Mouse (Mus musculus) neural tube, embryonic 12.5 days (tissue): ENCODE measurements at regions not wholly inside any gene's neighbourhood (a gene's known extent, or its start where the extent isn't known, plus 50 kb on each side); places are given as distances from the start of the nearest gene placed in this dataset.

ENCODE experiments used
- ATAC-seq: fragments of 200-750 bp; cut with Nextera tagmentation; 2 replicates; pipeline ENCODE4 v1.8.0; 2017; ENCODE audit warnings: low read depth, mild to moderate bottlenecking, moderate TSS enrichment, moderate library complexity; ENCODE audit not compliant: low FRiP score
- H3K27ac ChIP-seq: fragments of 300-500 bp; sonication (generic); 2 replicates; pipeline ENCODE4 v1.5.1; 2016
- H3K27me3 ChIP-seq: fragments of 300-500 bp; sonication (generic); replicated peaks from 2 replicates; pipeline ENCODE4 v1.6.1; 2016; ENCODE audit warnings: mild to moderate bottlenecking
- H3K36me3 ChIP-seq: fragments of 300-500 bp; sonication (generic); 2 replicates; pipeline ENCODE4 v1.6.1; 2016; ENCODE audit warnings: mild to moderate bottlenecking
- H3K4me1 ChIP-seq: fragments of 300-500 bp; sonication (generic); 2 replicates; pipeline ENCODE4 v1.6.1; 2016
- H3K4me2 ChIP-seq: fragments of 300-500 bp; sonication (generic); replicated peaks from 2 replicates; pipeline ENCODE4 v1.6.1; 2016; ENCODE audit warnings: mild to moderate bottlenecking
- H3K4me3 ChIP-seq: fragments of 300-500 bp; sonication (generic); 2 replicates; pipeline ENCODE4 v1.5.1; 2016
- H3K9ac ChIP-seq: fragments of 300-500 bp; sonication (generic); 2 replicates; pipeline ENCODE4 v1.6.1; 2016; ENCODE audit warnings: mild to moderate bottlenecking
- H3K9me3 ChIP-seq: fragments of 300-500 bp; sonication (generic); 2 replicates; pipeline ENCODE4 v1.6.1; 2016; ENCODE audit warnings: mild to moderate bottlenecking
- WGBS: fragments of 180-500 bp; shearing (Covaris S2); methylation state at CpG from one replicate; pipeline ENCODE4 v1.1.7; 2016; 5-methylcytosine and 5-hydroxymethylcytosine counted together

DNA sequence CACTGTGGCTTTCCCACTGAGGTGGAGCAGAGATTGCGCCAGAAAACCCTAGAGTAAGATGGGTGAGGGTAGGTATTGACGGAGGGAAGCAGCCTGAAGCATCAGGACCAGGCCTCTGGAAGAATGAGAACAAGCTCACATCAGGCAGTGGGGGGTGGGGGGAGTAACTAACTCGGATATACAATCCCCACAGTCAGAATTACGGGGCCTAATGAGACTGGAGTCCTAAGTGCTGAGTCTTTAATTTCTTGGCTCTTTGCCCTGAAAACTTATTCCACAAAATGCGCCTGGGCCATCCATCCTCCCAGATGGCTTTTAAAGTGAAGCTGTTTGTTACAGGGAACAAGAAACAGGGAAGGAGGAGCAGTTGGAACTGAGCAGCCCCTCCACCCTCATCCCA, 341.2 kb downstream of the Ptpru start:
- Histone ChIP-seq H3K36me3 (no peaks in the 10 kb centered on the region), H3K27ac (no peak overlapping the region), H3K4me2 (no peak overlapping the region), H3K4me3 (no peak overlapping the region), H3K9ac (no peak overlapping the region), H3K27me3 (no peaks in the 10 kb centered on the region), H3K9me3 (no peaks in the 10 kb centered on the region), H3K4me1 (peaks cover 17% of the 10 kb centered on the region)
- WGBS, result 54% methylated on average over 5 of the region's 5 CpGs
- ATAC-seq, result no peak

DNA sequence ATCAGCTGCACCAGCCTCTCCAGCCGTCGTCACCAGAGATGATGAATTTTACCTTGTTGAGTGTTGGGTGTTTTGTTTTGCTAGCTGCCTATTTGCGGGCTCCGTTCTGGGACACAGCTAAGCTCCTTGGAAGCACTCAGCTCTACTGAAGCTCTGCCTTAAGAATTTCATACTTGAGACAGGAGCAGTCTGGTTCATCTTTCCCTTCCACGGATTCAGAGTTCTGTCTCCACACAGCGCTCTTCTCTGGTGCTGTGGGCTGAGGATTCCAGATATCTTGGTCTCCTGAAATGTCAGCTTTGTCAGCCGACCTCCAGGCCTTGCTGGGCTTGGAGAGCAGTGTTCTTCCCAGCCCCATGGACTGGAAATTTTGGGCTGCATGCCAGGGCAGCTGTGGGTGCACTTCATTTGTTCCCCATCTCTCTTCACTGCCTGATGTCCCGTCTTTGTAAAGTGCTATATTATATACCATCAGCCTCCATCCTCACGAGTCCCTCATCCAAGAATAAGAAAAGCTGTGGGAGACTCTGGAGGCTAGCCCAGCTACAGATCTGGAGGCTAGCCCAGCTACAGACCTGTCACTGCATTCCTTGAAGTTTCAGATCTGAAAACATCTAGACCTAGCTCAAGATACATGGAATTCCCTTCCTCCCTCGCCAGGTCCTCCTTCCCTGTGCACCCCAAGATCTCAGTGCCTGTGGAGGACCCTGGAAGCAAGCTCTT, 337.0 kb downstream of the Ptpru start:
- Histone ChIP-seq H3K36me3 (no peaks in the 10 kb centered on the region), H3K9me3 (no peaks in the 10 kb centered on the region), H3K4me3 (no peak overlapping the region), H3K4me1 (peaks cover 4% of the 10 kb centered on the region; the same call in 1 of the 2 replicates), H3K27ac (no peak overlapping the region), H3K4me2 (no peak overlapping the region), H3K9ac (no peak overlapping the region), H3K27me3 (no peaks in the 10 kb centered on the region)
- no peak for ATAC-seq
- 85% methylated on average over 10 of the region's 10 CpGs for WGBS

- Histone ChIP-seq H3K27me3 (no peaks in the 10 kb centered on the region), H3K36me3 (no peaks in the 10 kb centered on the region), H3K27ac (no peak overlapping the region), H3K4me2 (no peak overlapping the region), H3K4me1 (no peaks in the 10 kb centered on the region), H3K9ac (no peak overlapping the region), H3K9me3 (no peaks in the 10 kb centered on the region), H3K4me3 (no peak overlapping the region)
- ATAC-seq, result no peak
- WGBS, result 84% methylated on average over 7 of the region's 7 CpGs
These were observed 329.9 kb downstream of the Ptpru start for GRCm38 (mm10) chr4:131508154-131508553.

DNA sequence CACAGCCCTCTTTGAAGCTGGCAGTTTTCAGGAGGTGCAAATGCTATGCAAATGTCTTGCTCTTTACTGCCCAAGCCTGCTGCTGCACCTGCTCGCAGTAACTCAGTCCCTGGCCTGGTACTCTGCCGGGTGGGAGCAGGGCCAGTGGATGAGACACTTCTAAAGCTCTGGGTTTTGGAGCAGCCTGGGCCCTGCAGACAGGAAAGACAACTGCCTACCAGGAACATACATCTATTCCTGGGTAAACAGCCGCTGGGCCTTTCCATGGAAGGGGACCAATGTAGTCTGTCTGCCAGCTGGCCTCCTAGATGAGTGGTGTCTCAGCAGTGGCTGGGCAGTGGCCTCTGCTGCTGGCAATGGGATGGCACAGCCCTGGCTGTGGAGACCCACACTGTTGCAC, 326.5 kb downstream of the Ptpru start:
- no peaks in the 10 kb centered on the region for H3K9me3 ChIP-seq
- no peaks in the 10 kb centered on the region for H3K36me3 ChIP-seq
- no peak for ATAC-seq
- H3K9ac ChIP-seq, result no peak overlapping the region
- no peak overlapping the region for H3K4me3 ChIP-seq
- WGBS, result 43% methylated on average over 3 of the region's 3 CpGs
- H3K4me1 ChIP-seq, result no peaks in the 10 kb centered on the region
- no peaks in the 10 kb centered on the region for H3K27me3 ChIP-seq
- H3K4me2 ChIP-seq, result no peak overlapping the region
- H3K27ac ChIP-seq, result no peak overlapping the region

DNA sequence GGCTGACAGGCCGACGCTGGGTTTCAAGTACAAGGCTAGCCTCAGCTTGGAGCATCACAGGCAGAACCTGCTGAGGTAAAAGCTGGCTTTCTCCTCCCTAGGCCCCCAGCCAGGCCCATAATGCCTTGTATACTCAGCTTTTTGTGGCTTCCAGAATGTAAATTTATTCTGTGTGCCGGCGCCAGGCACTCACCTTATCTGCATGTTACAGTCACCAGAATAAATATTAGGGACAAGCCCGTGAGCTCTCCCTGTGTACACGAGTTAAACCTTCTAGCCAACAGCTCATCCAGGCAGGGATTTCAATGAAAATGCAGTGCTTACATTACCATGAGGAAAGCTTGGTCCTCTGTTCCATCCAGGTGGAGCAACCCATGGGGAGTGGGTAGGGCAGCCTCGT, 325.3 kb downstream of the Ptpru start:
- no peaks in the 10 kb centered on the region for H3K4me1 ChIP-seq
- H3K27me3 ChIP-seq, result no peaks in the 10 kb centered on the region
- H3K27ac ChIP-seq, result no peak overlapping the region
- 81% methylated on average over 7 of the region's 7 CpGs for WGBS
- no peaks in the 10 kb centered on the region for H3K9me3 ChIP-seq
- ATAC-seq, result no peak
- no peak overlapping the region for H3K9ac ChIP-seq
- H3K4me2 ChIP-seq, result no peak overlapping the region
- H3K4me3 ChIP-seq, result no peak overlapping the region
- no peaks in the 10 kb centered on the region for H3K36me3 ChIP-seq

- Histone ChIP-seq H3K27me3 (no peaks in the 10 kb centered on the region), H3K9me3 (no peaks in the 10 kb centered on the region), H3K4me3 (no peak overlapping the region), H3K36me3 (no peaks in the 10 kb centered on the region), H3K27ac (no peak overlapping the region), H3K9ac (no peak overlapping the region), H3K4me2 (no peak overlapping the region), H3K4me1 (no peaks in the 10 kb centered on the region)
- 86% methylated on average over 10 of the region's 10 CpGs for WGBS
- no peak for ATAC-seq
These were observed 317.3 kb downstream of the Ptpru start for GRCm38 (mm10) chr4:131520636-131521306.

DNA sequence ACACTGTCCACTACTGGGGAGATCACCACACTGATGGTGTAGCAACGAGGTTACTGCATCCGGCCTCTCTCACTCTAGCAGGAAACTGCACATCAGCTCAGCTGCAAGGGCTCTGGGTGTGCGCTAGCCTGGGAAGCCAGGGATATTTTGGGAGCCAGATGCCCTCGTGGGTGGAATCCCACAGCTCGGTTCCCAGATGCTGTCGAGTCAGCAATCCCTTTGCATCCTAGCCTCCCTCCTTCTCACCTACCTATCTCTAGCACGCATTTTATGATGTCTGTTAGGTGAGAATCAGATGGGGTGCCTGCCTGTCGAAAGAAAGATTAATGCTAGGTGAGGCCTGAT, 316.8 kb downstream of the Ptpru start:
- 78% methylated on average over 8 of the region's 8 CpGs for WGBS
- Histone ChIP-seq H3K4me1 (no peaks in the 10 kb centered on the region), H3K27ac (no peak overlapping the region), H3K4me2 (no peak overlapping the region), H3K27me3 (no peaks in the 10 kb centered on the region), H3K36me3 (no peaks in the 10 kb centered on the region), H3K9ac (no peak overlapping the region), H3K9me3 (no peaks in the 10 kb centered on the region), H3K4me3 (no peak overlapping the region)
- ATAC-seq, result no peak

DNA sequence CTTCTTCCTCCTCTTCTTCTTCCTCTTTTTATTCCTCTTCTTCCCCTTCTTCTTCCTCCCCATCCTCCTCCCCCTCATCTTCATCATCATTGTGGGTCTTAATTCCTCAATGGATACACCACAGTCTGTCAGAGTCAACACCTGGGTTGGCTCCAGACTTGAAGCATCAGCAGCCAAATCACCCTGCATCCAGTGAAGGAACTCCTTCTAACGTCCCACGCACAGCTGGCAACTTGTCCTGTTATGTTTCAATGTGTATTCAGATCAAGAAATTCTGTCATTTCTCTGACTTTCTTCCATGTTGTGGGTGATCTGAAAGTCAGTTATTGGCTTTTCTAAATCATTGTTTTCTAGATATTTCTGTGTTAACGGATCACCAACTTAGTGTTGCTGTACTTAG, 312.9 kb downstream of the Ptpru start:
- WGBS, result 84% methylated on average over 3 of the region's 3 CpGs
- H3K4me3 ChIP-seq, result no peak overlapping the region
- H3K27me3 ChIP-seq, result no peaks in the 10 kb centered on the region
- ATAC-seq, result no peak
- no peak overlapping the region for H3K9ac ChIP-seq
- no peak overlapping the region for H3K27ac ChIP-seq
- H3K36me3 ChIP-seq, result no peaks in the 10 kb centered on the region
- H3K4me1 ChIP-seq, result no peaks in the 10 kb centered on the region
- H3K4me2 ChIP-seq, result no peak overlapping the region
- H3K9me3 ChIP-seq, result no peaks in the 10 kb centered on the region

- Histone ChIP-seq H3K27ac (no peak overlapping the region), H3K27me3 (no peaks in the 10 kb centered on the region), H3K36me3 (no peaks in the 10 kb centered on the region), H3K4me2 (no peak overlapping the region), H3K4me1 (no peaks in the 10 kb centered on the region), H3K4me3 (no peak overlapping the region), H3K9ac (no peak overlapping the region), H3K9me3 (no peaks in the 10 kb centered on the region)
- no peak for ATAC-seq
- WGBS, result 83% methylated on average over 5 of the region's 5 CpGs
These were observed 307.6 kb downstream of the Ptpru start for GRCm38 (mm10) chr4:131530491-131530890.

GRCm38 (mm10) chr4:131531003-131531402, 307.1 kb downstream of the Ptpru start:
- Histone ChIP-seq H3K27me3 (no peaks in the 10 kb centered on the region), H3K9ac (no peak overlapping the region), H3K4me1 (no peaks in the 10 kb centered on the region), H3K36me3 (no peaks in the 10 kb centered on the region), H3K4me2 (no peak overlapping the region), H3K27ac (no peak overlapping the region), H3K9me3 (no peaks in the 10 kb centered on the region), H3K4me3 (no peak overlapping the region)
- 79% methylated on average over 8 of the region's 8 CpGs for WGBS
- ATAC-seq, result no peak

- H3K4me1 ChIP-seq, result no peaks in the 10 kb centered on the region
These were observed 303.3 kb downstream of the Ptpru start for GRCm38 (mm10) chr4:131534831-131535230.

DNA sequence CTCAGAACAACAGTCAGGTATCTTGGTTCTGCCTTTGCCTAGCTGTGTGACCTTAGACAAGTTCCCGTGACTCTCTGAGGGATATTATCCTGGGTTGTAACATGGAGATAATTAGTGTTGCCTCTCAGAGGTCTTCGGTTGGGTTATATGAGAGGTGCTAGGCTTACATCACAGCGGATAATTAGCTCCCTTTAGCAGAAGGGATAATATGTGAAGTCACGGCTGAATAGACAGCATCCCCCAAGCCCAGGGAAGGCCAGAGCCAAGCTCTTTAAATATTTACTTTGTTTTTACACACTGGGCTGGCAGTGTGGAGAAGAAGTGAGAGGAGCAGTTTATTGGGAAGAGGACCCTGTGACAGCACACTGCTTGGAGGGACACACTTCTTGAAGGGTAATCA, 299.9 kb downstream of the Ptpru start:
- H3K9ac ChIP-seq, result no peak overlapping the region
- H3K36me3 ChIP-seq, result no peaks in the 10 kb centered on the region
- no peaks in the 10 kb centered on the region for H3K9me3 ChIP-seq
- H3K4me1 ChIP-seq, result no peaks in the 10 kb centered on the region
- H3K4me3 ChIP-seq, result no peak overlapping the region
- WGBS, result 71% methylated on average over 4 of the region's 4 CpGs
- H3K4me2 ChIP-seq, result no peak overlapping the region
- no peak overlapping the region for H3K27ac ChIP-seq
- ATAC-seq, result no peak
- no peaks in the 10 kb centered on the region for H3K27me3 ChIP-seq

More at GRCm38 (mm10) chr4:131534831-131535230, 303.3 kb downstream of the Ptpru start:
- no peak overlapping the region for H3K9ac ChIP-seq
- H3K4me3 ChIP-seq, result no peak overlapping the region
- WGBS, result 87% methylated on average over 6 of the region's 6 CpGs
- H3K27ac ChIP-seq, result no peak overlapping the region
- H3K9me3 ChIP-seq, result no peaks in the 10 kb centered on the region
- no peak overlapping the region for H3K4me2 ChIP-seq
- no peaks in the 10 kb centered on the region for H3K36me3 ChIP-seq
- no peak for ATAC-seq
- H3K27me3 ChIP-seq, result no peaks in the 10 kb centered on the region
